Mouse (Mus musculus): ENCODE results near the gene Ciapin1.

Ciapin1 gene

DNA sequence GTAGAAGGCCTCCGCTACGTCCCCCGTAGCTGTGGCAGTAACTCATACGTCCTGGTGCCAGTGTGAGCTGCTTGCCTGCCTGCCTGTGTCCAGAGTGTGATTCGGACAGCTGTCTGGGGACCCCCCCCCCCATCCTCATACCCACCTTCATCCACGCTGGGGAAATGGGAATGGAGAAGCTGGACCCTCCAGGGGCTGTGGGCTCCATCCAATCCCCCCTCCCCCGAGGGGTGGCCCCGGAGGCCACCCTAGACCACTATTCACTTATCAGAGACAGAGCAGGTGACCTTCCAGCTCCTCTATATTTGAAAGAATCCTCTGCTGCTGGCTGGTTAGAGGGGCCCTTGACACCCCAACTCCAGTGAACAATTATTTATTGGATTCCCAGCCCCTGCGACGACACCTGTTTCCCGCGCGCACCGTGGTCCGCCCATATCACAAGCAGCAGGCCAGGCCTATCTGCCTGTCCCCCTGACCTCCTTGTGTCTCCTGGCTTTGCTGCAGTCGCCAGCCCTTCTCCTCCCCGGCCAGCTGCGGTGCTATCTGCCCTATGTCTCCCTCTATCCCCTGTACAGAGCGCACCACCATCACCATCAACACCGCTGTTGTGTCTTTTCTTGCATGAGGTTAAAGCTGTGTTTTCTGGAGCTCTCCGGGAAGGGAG, 57.5 kb downstream of the Ciapin1 start:
- DNase-seq (ENCODE audit: low spot score in 2 of 2): no peak

DNA sequence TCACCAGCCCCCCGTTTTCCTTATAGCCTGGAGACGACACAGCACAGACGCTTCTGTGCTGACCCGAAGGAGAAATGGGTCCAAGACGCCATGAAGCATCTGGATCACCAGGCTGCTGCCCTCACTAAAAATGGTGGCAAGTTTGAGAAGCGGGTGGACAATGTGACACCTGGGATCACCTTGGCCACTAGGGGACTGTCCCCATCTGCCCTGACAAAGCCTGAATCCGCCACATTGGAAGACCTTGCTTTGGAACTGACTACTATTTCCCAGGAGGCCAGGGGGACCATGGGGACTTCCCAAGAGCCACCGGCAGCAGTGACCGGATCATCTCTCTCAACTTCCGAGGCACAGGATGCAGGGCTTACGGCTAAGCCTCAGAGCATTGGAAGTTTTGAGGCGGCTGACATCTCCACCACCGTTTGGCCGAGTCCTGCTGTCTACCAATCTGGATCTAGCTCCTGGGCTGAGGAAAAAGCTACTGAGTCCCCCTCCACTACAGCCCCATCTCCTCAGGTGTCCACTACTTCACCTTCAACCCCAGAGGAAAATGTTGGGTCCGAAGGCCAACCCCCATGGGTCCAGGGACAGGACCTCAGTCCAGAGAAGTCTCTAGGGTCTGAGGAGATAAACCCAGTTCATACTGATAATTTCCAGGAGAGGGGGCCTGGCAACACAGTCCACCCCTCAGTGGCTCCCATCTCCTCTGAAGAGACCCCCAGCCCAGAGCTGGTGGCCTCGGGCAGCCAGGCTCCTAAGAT, 58.4 kb downstream of the Ciapin1 start:
- DNase-seq (ENCODE audit: low spot score in 2 of 2): peak in 1 of 2 experiments; percentile 29

DNA sequence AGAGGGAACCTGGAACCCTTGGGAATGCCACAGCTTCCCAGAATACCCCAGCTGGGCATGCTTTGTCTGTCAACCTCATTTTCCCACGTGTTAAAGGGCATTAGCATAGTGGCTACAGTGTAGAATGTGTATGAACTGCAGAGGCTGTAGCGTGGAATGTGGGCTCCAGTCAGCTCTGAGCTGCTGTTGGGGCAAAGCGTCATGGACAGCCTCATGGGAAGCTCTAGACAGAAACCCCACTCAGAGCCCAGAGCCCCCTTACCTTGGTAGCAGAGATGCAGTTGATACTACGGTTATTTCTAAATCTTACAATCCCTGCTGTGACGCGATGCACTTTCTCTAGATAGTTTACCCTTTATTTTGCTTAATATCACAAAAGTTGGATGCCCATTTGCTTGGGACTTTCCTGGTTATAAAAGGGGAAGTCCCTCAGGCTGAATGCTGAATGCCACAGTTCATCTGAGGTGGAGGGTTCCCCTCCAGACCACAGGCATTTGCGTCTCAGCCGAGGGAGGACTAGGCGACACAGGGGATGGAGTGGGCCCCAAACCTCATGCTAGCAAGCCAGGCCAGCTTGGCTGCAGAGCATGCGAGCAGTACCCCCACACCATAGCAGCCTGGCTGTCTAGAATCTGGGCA, 59.1 kb downstream of the Ciapin1 start:
- no peak for DNase-seq (ENCODE audit: low spot score in 2 of 2)

DNA sequence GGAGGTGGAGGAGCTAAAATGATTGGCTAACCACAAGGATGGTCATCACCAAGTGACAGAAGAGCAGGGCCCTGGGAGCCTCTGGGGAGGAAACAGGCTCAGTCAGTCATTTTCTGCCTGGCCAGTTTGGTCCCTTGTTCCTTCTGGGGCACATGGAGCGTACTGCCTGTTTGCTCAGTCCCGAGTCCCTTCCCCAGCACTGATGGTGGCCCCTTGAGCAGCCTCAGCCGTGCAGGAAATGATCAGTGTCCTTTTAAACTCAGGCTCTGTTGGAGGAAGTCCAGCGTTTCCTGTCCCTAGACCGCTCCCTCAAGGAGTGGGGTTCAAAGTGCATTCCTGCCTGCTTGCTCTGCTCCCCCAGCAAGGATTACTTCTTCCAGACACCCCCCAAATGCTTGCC, 59.7 kb downstream of the Ciapin1 start:
- DNase-seq (ENCODE audit: low spot score in 2 of 2): peak in 1 of 2 experiments; percentile 39

DNA sequence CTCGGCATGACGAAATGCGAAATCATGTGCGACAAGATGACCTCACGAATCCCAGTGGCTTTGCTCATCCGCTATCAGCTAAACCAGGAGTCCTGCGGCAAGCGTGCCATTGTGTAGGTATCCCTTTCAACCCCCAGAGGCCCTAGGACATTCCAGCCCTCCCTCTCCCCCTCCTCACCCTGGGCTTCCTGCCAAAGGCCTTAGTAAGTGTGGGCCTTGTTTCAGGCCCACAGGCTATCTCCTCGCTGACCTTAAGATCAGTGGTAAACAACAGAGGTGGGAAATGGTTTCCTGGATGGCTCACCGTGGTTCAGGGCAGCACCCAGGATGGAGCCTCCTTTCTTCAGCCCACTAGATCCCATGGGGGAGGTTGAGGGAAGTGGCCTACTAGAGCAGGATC, 60.1 kb downstream of the Ciapin1 start:
- peak in 1 of 2 experiments; percentile 33 for DNase-seq (ENCODE audit: low spot score in 2 of 2)

DNA sequence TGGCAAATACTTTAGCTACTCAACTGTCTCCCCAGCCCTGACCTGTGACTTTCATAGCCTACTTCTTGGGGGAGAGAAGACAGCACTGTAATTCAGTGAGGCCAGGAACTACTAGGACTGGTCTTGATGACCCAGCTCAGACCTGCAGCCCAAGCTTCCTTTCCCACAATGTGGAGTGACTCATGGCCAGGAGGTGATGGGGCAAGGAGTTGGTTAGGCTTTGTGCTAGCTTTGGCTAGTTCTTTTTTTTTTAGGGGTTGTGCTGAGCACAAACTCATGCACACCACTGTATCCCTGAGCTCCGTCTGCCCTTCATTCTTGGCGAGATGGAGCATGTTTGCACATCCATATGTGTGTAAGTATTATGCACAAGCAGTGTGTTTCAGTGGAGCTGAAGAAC, 61.8 kb downstream of the Ciapin1 start:
- DNase-seq (ENCODE audit: low spot score in 2 of 2): no peak

DNA sequence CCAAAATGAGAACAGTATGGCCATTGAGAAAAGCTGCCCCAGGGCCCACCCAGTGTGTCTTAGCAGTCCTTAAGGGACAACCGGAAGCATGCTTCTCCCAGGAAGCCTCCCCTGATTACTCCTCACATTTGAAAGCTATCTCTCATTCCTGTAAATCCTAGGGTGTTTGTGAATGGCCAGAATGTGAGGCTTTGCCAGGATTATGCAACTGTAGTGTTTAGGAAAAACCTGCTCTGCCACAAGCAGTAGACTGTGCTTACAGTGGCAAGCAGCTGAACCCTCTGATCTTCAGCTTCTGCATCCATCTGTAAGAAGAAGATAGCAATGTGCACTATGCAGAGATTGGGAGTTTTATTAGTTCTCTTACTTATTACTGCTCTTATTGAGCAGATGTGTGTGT, 63.6 kb downstream of the Ciapin1 start:
- DNase-seq (ENCODE audit: low spot score in 2 of 2): peak in 1 of 2 experiments; percentile 30

DNA sequence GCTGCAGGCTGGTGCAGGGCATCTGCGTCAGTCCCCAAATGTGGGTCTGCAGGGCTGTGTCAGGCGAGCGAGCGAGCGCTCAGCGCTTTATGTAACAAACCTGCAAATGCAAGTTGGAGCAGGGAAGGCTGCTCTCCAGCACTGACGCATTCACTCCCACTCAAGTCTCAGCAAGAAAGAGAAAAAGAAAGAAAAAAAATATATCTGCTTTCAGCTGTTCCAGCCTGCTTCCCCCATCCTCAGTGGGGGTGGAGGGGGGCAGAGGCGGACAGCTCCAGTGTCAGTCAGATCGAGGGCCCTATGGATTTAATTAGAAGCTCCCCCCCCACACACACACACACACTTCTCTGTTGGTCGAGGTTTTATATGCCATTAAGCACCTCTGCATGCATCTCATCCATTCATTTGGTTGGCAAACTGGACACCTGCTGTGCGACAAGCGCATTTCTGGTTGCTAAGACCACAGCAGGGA, 64.4 kb downstream of the Ciapin1 start:
- peak; percentile 81 to 88 for DNase-seq (ENCODE audit: low spot score in 2 of 2)

DNA sequence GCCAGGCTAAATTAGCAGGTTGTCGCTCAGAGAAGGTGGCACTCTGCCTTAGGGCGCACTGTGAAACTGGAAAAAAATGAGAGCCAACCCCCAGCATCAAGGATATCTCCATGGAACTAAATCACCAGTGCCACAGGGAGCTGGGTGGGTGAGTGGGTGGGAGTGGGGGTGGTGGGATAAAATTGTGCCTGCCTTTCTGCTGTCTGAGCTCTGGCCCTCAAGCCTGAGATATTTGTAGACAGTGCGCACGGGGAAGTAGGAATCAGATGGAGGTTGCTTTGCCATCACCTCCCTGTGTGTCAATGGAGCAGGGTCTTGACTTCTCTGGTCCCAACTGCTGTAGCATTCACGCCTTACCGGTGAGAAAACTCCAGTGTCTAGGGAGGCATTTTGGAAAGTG, 65.1 kb downstream of the Ciapin1 start:
- DNase-seq (ENCODE audit: low spot score in 2 of 2): peak; percentile 59 to 62

DNA sequence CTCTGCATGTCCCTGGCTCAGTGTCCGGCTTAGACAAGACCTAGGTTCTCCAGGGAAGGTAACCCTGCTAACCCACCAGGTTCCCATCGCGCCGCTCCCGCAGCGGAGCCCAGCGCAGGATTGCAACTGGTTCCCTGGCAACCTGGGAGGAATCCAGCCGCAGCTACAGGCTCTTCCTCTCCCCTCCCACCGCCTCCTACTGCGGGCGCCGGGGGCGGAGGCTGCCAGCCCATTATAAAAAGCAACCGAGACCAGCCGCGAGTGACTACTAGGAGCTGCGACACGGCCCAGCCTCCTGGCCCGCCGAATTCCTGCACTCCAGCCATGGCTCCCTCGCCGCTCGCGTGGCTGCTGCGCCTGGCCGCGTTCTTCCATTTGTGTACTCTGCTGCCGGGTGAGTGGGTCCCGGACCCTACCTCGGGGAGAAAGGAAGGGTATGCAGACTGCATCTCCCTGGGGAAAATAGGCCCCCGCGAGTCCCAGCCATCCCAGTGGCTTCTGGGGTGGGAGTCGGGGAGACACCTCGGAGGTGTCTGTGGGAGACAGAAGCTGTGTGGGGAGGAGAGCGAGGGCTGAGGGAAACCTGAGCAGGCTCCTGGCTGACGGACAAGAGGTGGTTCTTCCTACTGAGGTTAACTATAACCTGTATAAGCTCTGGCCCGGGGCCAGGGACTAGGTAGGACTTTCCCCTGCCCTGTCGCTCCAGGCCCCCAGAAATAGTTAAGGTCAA, 66.1 kb downstream of the Ciapin1 start, which contains the start of gene Cx3cl1:
Gene Cx3cl1 (plus strand): TSS at position 69 of the 730 bp plus-strand sequence.
- peak; percentile 94 to 95 for DNase-seq (ENCODE audit: low spot score in 2 of 2)

DNA sequence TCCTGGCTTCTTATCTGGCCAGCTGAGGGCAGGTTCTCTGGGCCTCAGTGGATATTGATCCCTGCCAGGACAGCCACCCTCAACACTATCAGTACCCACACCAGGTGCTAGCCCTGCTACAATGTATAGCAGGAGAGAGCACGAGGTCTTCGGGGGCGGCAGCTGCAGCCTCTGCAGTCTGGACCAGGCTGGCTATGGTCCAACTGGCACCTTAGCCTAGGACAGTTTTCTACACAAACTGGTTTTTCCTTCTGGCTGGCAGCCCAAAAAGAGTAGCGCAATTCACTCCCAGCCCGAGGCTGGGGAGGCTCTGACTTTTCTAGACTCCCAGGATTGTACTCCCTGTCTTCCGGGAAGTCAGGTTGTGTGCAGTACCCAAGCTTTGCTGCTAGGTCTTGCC, 67.2 kb downstream of the Ciapin1 start:
- DNase-seq (ENCODE audit: low spot score in 2 of 2): peak; percentile 67 to 71
